Mouse (Mus musculus) MEL (cell line): ENCODE results near the gene Sphkap.

Experiments
- CTCF ChIP-seq, 3 experiments: IDR thresholded peaks in 2 of 3; conservative IDR thresholded peaks in 1 of 3; 2 replicates each; pipeline ENCODE4 v1.5.1; 2011 to 2012; ENCODE audit warnings: low read length in 3 of 3, low read depth in 2 of 3, mild to moderate bottlenecking in 2 of 3, improper control_type of control experiment in 1 of 3, inconsistent platforms in 1 of 3, mixed read lengths in 1 of 3, moderate library complexity in 1 of 3; ENCODE audit not compliant: control insufficient read depth in 1 of 3, insufficient read depth in 1 of 3, poor library complexity in 1 of 3, severe bottlenecking in 1 of 3
- EP300 ChIP-seq, 2 experiments: IDR thresholded peaks; 2 replicates each; pipeline ENCODE4 v1.6.1; 2011; ENCODE audit warnings: improper control_type of control experiment in 2 of 2, low read length in 2 of 2, low read depth in 1 of 2, mild to moderate bottlenecking in 1 of 2
- GABPA ChIP-seq: IDR thresholded peaks from 2 replicates; pipeline ENCODE4 v1.6.1; 2012; ENCODE audit warnings: low read depth, mild to moderate bottlenecking, inconsistent platforms, low read length, improper control_type of control experiment, moderate library complexity
- MYB ChIP-seq: IDR thresholded peaks from 2 replicates; pipeline ENCODE4 v1.6.1; 2011; ENCODE audit warnings: mild to moderate bottlenecking, low read depth, low read length, improper control_type of control experiment
- MYC ChIP-seq: IDR thresholded peaks from 2 replicates; pipeline ENCODE4 v1.6.1; 2011; ENCODE audit warnings: low read depth, mild to moderate bottlenecking, low read length, improper control_type of control experiment, moderate library complexity
- POLR2A ChIP-seq, 2 experiments: IDR thresholded peaks; 2 replicates each; pipeline ENCODE4 v1.6.1; 2011 to 2012; ENCODE audit warnings: low read length in 2 of 2, mild to moderate bottlenecking in 2 of 2, control low read depth in 1 of 2, improper control_type of control experiment in 1 of 2, low read depth in 1 of 2, moderate library complexity in 1 of 2; ENCODE audit not compliant: control insufficient read depth in 1 of 2, insufficient read depth in 1 of 2, poor library complexity in 1 of 2
- TBP ChIP-seq: IDR thresholded peaks from 2 replicates; pipeline ENCODE4 v1.8.0; 2011; ENCODE audit warnings: low read depth, low read length, improper control_type of control experiment
- TCF12 ChIP-seq: IDR thresholded peaks from 2 replicates; pipeline ENCODE4 v1.6.1; 2014; ENCODE audit warnings: low read depth, mild to moderate bottlenecking, inconsistent platforms, low read length, improper control_type of control experiment, moderate library complexity
- UBTF ChIP-seq: IDR thresholded peaks from 2 replicates; pipeline ENCODE4 v1.6.1; 2012; ENCODE audit warnings: low read depth, mild to moderate bottlenecking, inconsistent platforms, low read length, improper control_type of control experiment, moderate library complexity, borderline replicate concordance; ENCODE audit not compliant: insufficient read depth

- no peak for TF ChIP-seq MYB
- TF ChIP-seq POLR2A (IDR thresholded peaks at IDR 0.05; ENCODE audit: control insufficient read depth in 1 of 2, insufficient read depth in 1 of 2, low read depth in 1 of 2, low read length in 2 of 2, poor library complexity in 1 of 2): no peak
- TF ChIP-seq EP300 (IDR thresholded peaks at IDR 0.05; ENCODE audit: low read depth in 1 of 2, low read length in 2 of 2): no peak
- no peak for TF ChIP-seq MYC
- TF ChIP-seq CTCF (IDR thresholded peaks at IDR 0.05 in 2 of 3, conservative IDR thresholded peaks at IDR 0.05 in 1 of 3; ENCODE audit: control insufficient read depth in 1 of 3, insufficient read depth in 1 of 3, low read depth in 2 of 3, low read length in 3 of 3, poor library complexity in 1 of 3, severe bottlenecking in 1 of 3): no peak
- no peak for TF ChIP-seq GABPA
- TF ChIP-seq TBP: no peak
- no peak for TF ChIP-seq UBTF
- no peak for TF ChIP-seq TCF12
Measured at GRCm38 (mm10) chr1:83440422-83440821, 32.4 kb upstream of the Sphkap start.
